Mouse (Mus musculus) megakaryocyte-erythroid progenitor cell, adult 5-6 weeks (primary cell): ENCODE measurements at regions not wholly inside any gene's neighbourhood (a gene's known extent, or its start where the extent isn't known, plus 50 kb on each side); places are given as distances from the start of the nearest gene placed in this dataset.
"Not testable (repeated sequence)": the region's sequence is repeated elsewhere in the genome, so short reads cannot be mapped to it uniquely, and the experiment has no call there.

Source experiments
- ATAC-seq: replicated peaks from 2 replicates; pipeline ENCODE4 v1.8.0; 2016; ENCODE audit warnings: mild to moderate bottlenecking, inconsistent platforms; ENCODE audit not compliant: severe bottlenecking, poor library complexity, low FRiP score, low TSS enrichment

DNA sequence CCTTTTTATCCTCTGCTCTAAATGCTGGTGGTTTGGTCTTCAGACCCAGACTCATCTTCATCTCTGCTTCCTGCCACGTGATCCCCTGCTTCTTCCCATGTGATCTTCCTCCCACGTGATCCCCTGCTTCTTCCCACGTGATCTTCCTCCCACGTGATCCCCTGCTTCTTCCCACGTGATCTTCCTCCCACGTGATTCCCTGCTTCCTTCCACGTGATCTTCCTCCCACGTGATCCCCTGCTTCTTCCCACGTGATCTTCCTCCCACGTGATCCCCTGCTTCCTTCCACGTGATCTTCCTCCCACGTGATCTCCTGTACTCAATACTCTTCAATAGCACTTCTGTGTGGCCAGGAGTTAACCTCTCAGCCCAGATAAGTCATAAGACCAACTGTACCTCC is 147.1 kb upstream of the Map1b start:
- ATAC-seq: not testable (repeated sequence)

DNA sequence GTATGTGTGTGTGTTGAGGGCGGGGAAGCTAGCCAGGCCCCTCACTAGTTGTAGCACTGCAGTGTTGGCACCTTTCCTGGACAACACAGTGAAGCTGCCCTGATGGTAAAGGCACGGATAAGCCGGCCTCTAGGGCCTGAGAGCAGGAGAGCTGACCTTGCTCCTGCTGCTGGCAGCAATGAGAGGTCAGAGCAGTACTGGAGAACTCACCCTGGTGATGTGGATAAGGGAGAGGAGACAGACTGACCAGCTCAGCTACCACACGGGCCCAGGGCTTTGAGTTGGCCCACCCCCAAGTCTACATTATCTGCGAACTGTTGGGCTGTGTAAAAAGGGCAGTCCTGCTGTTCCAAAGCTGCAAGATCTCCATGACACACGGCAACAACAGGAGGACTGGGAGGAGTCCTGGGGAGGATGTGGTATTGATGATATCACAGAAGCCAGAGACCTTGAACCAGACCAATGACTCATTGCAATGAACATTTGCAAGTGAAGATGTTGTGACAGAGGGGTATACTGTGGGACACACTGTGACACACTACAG is 131.4 kb upstream of the Map1b start:
- no peak for ATAC-seq

DNA sequence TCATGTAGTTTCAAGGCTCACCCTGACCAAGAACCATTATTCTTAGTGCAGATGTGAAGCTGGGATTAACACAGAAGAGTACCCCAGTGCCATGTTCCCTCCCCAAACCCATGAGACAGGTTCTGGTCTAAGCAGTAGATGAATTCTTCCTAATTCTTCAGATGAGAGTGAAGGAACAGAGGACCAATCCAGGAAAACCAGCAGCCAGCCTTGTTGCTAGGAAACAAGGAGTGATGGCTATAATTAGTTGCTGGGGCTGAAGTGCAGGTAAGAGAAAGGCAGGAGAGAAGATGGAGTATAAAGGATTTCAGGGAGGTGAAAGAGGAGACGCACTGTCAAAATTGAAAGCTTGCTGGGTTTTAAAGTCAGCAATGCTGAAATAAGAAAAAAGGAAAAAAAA is 128.4 kb upstream of the Map1b start:
- ATAC-seq: no peak

GRCm38 (mm10) chr13:99642811-99643210 is 126.5 kb upstream of the Map1b start:
- no peak for ATAC-seq

GRCm38 (mm10) chr13:99642301-99642700 is 126.0 kb upstream of the Map1b start:
- no peak for ATAC-seq

DNA sequence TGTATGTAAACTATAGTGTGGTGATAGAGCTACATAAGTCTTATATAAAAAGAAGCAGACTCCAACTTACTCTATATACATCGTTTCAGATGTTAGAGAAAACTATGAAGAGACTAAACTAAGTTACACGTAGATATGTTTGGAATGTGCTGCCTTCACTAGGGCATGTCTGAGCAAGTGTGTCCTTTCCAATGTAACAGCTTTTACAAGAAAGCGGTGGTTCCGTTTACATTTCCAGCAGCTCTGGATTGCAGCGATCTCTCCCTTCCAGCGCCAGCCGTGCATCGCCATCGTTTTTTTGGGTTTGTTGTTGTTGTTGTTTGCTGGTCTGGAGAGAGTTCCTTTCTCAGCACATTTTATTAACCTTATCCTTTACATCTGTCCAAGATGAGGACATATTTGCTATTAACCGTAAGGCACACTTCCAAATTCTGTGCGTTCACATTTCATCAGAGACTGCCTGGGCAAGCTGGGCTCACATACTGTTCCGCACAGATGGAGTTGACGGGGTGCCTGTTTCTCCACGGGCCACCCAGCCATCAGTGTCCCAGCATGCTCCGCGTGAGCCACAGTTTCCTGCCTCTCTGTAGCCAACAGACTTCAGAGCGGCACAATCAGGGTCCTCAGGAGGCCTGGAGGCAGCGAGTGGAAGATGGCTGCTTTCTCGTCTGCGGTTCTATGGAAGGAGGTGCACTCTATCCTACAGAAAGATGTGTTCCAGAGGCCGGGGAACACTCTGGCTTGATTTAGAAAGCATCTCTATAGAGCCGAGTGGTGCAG is 125.2 kb upstream of the Map1b start:
- ATAC-seq: no peak

- ATAC-seq: no peak
Measured at GRCm38 (mm10) chr13:99632706-99633105, 116.4 kb upstream of the Map1b start.

GRCm38 (mm10) chr13:99630800-99631199 is 114.5 kb upstream of the Map1b start:
- no peak for ATAC-seq

DNA sequence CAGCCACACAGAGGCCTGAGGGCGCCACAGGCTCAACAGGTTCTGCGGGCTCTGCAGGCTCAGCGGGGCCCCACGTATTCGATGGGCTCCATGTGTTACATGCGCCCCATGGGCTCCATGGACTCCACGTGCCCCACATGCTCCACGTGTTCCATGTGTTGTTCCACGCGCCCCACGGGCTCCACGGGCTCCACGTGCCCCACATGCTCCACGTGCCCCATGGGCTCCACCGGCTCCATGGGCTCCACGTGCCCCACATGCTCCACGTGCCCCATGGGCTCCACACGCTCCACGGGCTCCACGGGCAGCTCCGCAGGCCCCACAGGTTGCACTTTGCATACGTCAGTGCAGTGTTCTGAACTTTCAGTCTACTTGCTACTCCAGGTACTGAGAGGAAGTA is 114.0 kb upstream of the Map1b start:
- no peak for ATAC-seq

- no peak for ATAC-seq
Measured at GRCm38 (mm10) chr13:99625196-99625595, 108.9 kb upstream of the Map1b start.

DNA sequence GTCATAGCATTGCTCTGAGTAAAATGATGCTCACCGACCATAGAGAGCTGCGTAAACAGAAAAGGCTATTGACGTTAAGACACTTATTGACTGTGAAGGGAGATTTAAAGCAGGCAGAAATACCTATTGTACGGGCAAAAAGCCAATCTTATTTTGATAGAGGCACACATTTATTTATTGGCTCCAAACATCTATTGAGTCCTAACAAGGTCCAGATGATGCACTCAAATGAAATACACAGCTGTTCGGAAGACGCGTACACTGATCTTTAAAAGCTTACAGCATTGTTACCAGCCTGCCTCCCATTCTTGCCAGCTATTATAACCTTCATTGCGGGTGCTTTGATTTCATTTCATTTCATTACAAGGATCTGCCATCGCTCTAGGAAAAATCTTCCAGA is 102.0 kb upstream of the Map1b start:
- ATAC-seq: no peak

- no peak for ATAC-seq
Measured at GRCm38 (mm10) chr13:99617457-99617856, 101.1 kb upstream of the Map1b start.

DNA sequence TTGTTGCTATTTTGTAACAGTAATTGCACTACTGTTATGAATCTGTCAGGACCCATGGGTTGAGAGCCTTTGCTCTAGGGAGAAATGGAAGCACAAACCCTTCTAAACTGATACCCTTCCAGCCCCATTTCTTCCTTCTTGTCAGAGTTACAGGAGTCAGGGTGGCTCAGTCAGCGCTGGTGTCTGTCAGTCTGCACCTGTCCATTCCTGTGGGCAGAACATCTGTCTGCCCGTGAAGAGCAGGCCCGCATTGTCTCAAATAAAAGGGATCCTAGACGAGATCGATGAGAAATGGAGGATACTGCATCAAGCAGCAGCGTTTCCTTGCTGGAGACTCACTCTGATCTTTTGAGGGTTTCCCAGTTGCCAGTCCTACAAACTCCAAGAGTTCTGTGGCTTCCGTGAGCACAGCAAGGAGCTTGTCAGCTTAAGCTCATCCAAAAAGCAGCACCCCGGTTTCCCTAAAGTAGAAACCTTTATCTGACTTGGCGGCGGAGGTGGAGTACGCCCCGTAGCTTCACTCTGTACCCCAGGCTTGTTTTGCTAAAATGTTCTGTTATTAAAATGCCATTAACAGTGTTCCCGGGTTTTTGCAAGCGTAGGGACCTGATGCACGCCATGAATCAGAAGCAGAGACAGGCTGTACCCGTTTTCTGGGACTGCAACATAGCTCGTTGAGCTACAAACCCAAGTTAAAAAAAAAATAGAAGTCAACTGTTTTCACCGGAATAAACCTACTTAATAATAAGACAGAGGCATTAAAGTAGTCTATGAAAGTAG is 95.6 kb upstream of the Map1b start:
- no peak for ATAC-seq

GRCm38 (mm10) chr13:99610498-99610897 is 94.2 kb upstream of the Map1b start:
- no peak for ATAC-seq

GRCm38 (mm10) chr13:99609151-99610146 is 93.1 kb upstream of the Map1b start:
- ATAC-seq: no peak

GRCm38 (mm10) chr13:99608591-99608990 is 92.3 kb upstream of the Map1b start:
- no peak for ATAC-seq

GRCm38 (mm10) chr13:99607208-99607607 is 90.9 kb upstream of the Map1b start:
- no peak for ATAC-seq

DNA sequence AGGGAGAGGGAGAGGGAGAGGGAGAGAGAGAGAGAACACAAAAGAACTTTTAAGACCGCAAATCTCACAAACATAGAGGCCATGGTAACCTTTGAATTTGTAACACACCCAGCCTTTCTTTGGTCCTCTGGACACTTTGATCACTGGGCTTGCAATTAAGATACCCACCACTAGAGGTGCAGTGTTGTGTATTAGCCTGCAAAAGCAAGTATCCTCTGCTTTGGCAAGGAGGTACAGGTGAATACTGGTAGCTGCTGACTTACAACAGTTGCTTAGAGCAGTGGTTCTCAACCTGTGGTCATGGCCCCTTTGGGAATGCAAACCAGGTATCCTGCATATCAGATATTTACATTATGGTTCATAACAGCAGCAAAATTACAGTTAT is 90.3 kb upstream of the Map1b start:
- no peak for ATAC-seq

DNA sequence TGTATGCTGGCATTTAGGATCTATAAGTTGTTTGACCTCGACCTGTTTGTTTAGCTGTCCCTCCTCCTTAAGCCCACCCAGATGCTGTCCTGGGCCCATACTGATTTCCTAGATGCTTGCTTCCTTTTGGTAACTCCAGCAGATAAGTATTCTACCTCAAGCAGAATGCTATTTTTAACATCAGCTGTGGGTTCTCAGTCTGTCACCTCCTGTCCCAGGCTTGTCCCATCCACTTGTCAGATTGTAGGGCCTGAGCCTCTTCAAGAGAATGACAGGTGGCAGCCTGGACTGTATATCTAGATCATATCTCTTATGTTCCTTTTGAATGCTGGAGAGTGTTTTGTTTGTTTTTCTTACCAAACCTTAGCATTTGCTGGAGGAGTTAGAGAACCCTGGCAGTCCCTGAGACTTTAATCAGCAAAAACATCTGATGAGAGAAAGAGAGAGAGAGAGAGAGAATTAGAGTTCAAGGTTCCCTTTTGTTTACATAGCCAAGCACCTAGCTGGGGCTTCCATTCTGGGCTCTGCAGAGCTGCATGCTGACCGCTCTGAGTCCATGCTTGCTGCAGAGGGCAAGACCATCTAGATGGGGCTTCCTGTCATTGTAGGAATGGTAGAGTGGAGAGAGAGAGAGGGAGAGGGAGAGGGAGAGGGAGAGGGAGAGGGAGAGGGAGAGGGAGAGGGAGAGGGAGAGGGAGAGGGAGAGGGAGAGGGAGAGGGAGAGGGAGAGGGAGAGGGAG is 89.7 kb upstream of the Map1b start:
- no peak for ATAC-seq
